Mouse (Mus musculus): ENCODE results near the gene Olfr56. TPM values are rescaled to one million over a fixed set of nuclear protein-coding genes. Genes with fewer than 3 reads are reported as not detected.
"Not testable (repeated sequence)": the region's sequence is repeated elsewhere in the genome, so short reads cannot be mapped to it uniquely, and the experiment has no call there.

The Olfr56 gene
- total RNA-seq, 2 experiments from 2014 or later: not detected

GRCm38 (mm10) chr11:49114774-49115173, 136.1 kb downstream of the Olfr56 start, which contains the start of gene Olfr1396:
Olfr1396 (minus strand) TSS chr11:49114874.
- DNase-seq (ENCODE audit: low spot score in 2 of 2): no peak
- intact Hi-C loops (cut with DNase I): loop anchor here (5.0 kb wide), 1 partner anchor 158 kb away; no protein-coding TSS in a partner anchor

GRCm38 (mm10) chr11:49119635-49120034, 140.9 kb downstream of the Olfr56 start:
- intact Hi-C loops (cut with DNase I): no loop called here
- DNase-seq (ENCODE audit: low spot score in 2 of 2): no peak

- intact Hi-C loops (cut with DNase I): no loop called here
- peak in 1 of 2 experiments; percentile 45 for DNase-seq (ENCODE audit: low spot score in 2 of 2)
Observed at GRCm38 (mm10) chr11:49124169-49124568, 145.5 kb downstream of the Olfr56 start.

GRCm38 (mm10) chr11:49141974-49142373, 163.3 kb downstream of the Olfr56 start, which contains the start of gene Olfr1395:
Olfr1395 (plus strand) TSS chr11:49142274.
- intact Hi-C loops (cut with DNase I): no loop called here
- DNase-seq (ENCODE audit: low spot score in 2 of 2): no peak

- no peak for DNase-seq (ENCODE audit: low spot score in 2 of 2)
- intact Hi-C loops (cut with DNase I): no loop called here
Observed at GRCm38 (mm10) chr11:49154077-49154476, 175.4 kb downstream of the Olfr56 start, which contains the start of gene Olfr1394. Olfr1394 (plus strand) TSS chr11:49154377.

GRCm38 (mm10) chr11:49156821-49157814, 178.4 kb downstream of the Olfr56 start:
- DNase-seq (ENCODE audit: low spot score in 2 of 2): no peak
- intact Hi-C loops (cut with DNase I): no loop called here

- peak; percentile 7 to 30 for DNase-seq (ENCODE audit: low spot score in 2 of 2)
- intact Hi-C loops (cut with DNase I): no loop called here
Observed at GRCm38 (mm10) chr11:49168839-49169611, 190.3 kb downstream of the Olfr56 start.

- intact Hi-C loops (cut with DNase I): no loop called here
- DNase-seq (ENCODE audit: low spot score in 2 of 2): no peak
Observed at GRCm38 (mm10) chr11:49170576-49170975, 191.9 kb downstream of the Olfr56 start.

GRCm38 (mm10) chr11:49175345-49175744, 196.7 kb downstream of the Olfr56 start:
- intact Hi-C loops (cut with DNase I): no loop called here
- DNase-seq (ENCODE audit: low spot score in 2 of 2): no peak

- intact Hi-C loops (cut with DNase I); DNase-seq (ENCODE audit: low spot score in 2 of 2): not testable (repeated sequence)
Observed at GRCm38 (mm10) chr11:49176047-49176779, 197.5 kb downstream of the Olfr56 start.

- intact Hi-C loops (cut with DNase I): no loop called here
- DNase-seq (ENCODE audit: low spot score in 2 of 2): no peak
Observed at GRCm38 (mm10) chr11:49183172-49183571, 204.5 kb downstream of the Olfr56 start.

Other genes with a start within 250 kb of the Olfr56 start
- 100 to 1,000 TPM; 252 to 259 TPM for gene Rack1, start 178.6 kb upstream of the Olfr56 start, total RNA-seq (2021)
- 10 to 100 TPM; 52.0 to 56.4 TPM for gene Trim41, start 161.5 kb upstream of the Olfr56 start, total RNA-seq (2021)
- 1 to 10 TPM; 1.4 to 1.8 TPM for gene Trim7, start 152.7 kb upstream of the Olfr56 start, total RNA-seq (2021)
- gene Gm12184, start 152.2 kb upstream of the Olfr56 start, total RNA-seq (2021): 1 to 10 TPM; 1.2 to 1.6 TPM
- 1 to 10 TPM; 3.7 TPM for gene Irgm1, start 107.2 kb upstream of the Olfr56 start, total RNA-seq (2021)
- under 1 TPM in 1 of 2 experiments, not detected in 1; 0.29 TPM for gene Gm5431, start 76.7 kb upstream of the Olfr56 start, total RNA-seq (2021)
- gene Psme2b, start 32.7 kb upstream of the Olfr56 start, total RNA-seq (2021): under 1 TPM in 1 of 2 experiments, not detected in 1; 0.70 TPM
- 1 to 10 TPM in 1 of 2 experiments, under 1 TPM in 1; 0.94 to 1.1 TPM for gene 9930111J21Rik1, start 509 bp downstream of the Olfr56 start, total RNA-seq (2021)
- under 1 TPM in 1 of 2 experiments, not detected in 1; 0.06 TPM for gene Gm12185, start 13.3 kb downstream of the Olfr56 start, total RNA-seq (2021)
- not detected for gene Tgtp1, start 15.3 kb downstream of the Olfr56 start, total RNA-seq (2021)
- 1 to 10 TPM; 1.6 TPM for gene 9930111J21Rik2, start 72.4 kb downstream of the Olfr56 start, total RNA-seq (2021)
- under 1 TPM in 1 of 2 experiments, not detected in 1; 0.17 TPM for gene Tgtp2, start 85.3 kb downstream of the Olfr56 start, total RNA-seq (2021)
- gene Ifi47, start 97.7 kb downstream of the Olfr56 start, total RNA-seq (2021): under 1 TPM; 0.57 to 0.62 TPM
- not detected for gene Olfr1396, start 136.0 kb downstream of the Olfr56 start, total RNA-seq (2021)
- not detected for gene Olfr1395, start 163.4 kb downstream of the Olfr56 start, total RNA-seq (2021)
- gene Olfr1394, start 175.5 kb downstream of the Olfr56 start, total RNA-seq (2021): not detected
- under 1 TPM; 0.17 to 0.22 TPM for gene Btnl9, start 208.3 kb downstream of the Olfr56 start, total RNA-seq (2021)
- 10 to 100 TPM; 36.9 to 39.5 TPM for gene Zfp62, start 224.4 kb downstream of the Olfr56 start, total RNA-seq (2021)